Mouse (Mus musculus) testis, adult 2 months (tissue): ENCODE data around the gene Ccdc18.
"Not testable (repeated sequence)": the region's sequence is repeated elsewhere in the genome, so short reads cannot be mapped to it uniquely, and the experiment has no call there.

Experiments
- CTCF ChIP-seq: fragments of 200-500 bp; IDR thresholded peaks from 2 replicates; pipeline ENCODE4 v1.5.1; 2012; ENCODE audit warnings: low read depth, mild to moderate bottlenecking, inconsistent platforms, low read length, moderate library complexity; ENCODE audit not compliant: control insufficient read depth, insufficient read depth, insufficient replicate concordance
- POLR2A ChIP-seq: fragments of 200-500 bp; IDR thresholded peaks from 2 replicates; pipeline ENCODE4 v1.6.1; 2012; ENCODE audit warnings: low read depth, mild to moderate bottlenecking, inconsistent platforms, low read length, moderate library complexity; ENCODE audit not compliant: control insufficient read depth

DNA sequence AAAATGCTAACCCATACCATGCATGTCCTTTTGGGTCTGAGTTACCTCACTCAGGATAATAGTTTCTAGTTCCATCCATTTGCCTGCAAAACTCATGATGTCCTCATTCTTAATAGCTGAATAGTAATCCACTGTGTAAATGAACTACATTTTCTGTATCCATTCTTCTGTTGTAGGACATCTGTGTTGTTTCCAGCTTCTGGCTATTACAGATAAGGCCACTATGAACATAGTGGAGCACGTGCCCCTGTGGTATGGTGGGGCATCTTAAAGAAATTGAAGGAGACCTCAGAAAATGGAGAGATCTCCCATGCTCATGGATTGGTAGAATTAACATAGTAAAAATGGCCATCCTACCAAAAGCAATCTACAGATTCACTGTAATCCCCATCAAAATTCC, 131.1 kb downstream of the Ccdc18 start:
- TF ChIP-seq CTCF, POLR2A: not testable (repeated sequence)
